Mouse (Mus musculus) liver, embryonic 11.5 days (tissue): Measurements from ENCODE around the gene H2-M10.3. TPM values are rescaled to one million over a fixed set of nuclear protein-coding genes. Genes with fewer than 3 reads are reported as not detected.
"Not testable (repeated sequence)": the region's sequence is repeated elsewhere in the genome, so short reads cannot be mapped to it uniquely, and the experiment has no call there.

Experiments
- ATAC-seq: fragments of 200-750 bp; cut with Nextera tagmentation; replicated peaks from 2 replicates; pipeline ENCODE4 v1.8.0; 2017; ENCODE audit warnings: moderate number of reproducible peaks, mild to moderate bottlenecking, moderate TSS enrichment, moderate library complexity; ENCODE audit not compliant: low FRiP score
- DNase-seq: peaks from one replicate; pipeline ENCODE4 v3.0.0-alpha.2; 2017; ENCODE audit warnings: low spot score
- H3K27ac ChIP-seq: fragments of 300-500 bp; sonication (generic); 2 replicates; pipeline ENCODE4 v1.5.1; 2014; ENCODE audit warnings: mild to moderate bottlenecking, low read depth, low read length, control low read depth
- H3K27me3 ChIP-seq: fragments of 300-500 bp; sonication (generic); replicated peaks from 2 replicates; pipeline ENCODE4 v1.6.1; 2014; ENCODE audit warnings: low read length, mixed read lengths; ENCODE audit not compliant: control insufficient read depth, insufficient read depth
- H3K36me3 ChIP-seq: fragments of 300-500 bp; sonication (generic); 2 replicates; pipeline ENCODE4 v1.6.1; 2014; ENCODE audit warnings: mild to moderate bottlenecking, low read length, moderate library complexity, mixed read lengths; ENCODE audit not compliant: control insufficient read depth, insufficient read depth
- H3K4me1 ChIP-seq: fragments of 300-500 bp; sonication (generic); replicated peaks from 2 replicates; pipeline ENCODE4 v1.6.1; 2014; ENCODE audit warnings: low read length, mixed read lengths; ENCODE audit not compliant: control insufficient read depth, insufficient read depth
- H3K4me2 ChIP-seq: fragments of 300-500 bp; sonication (generic); 2 replicates; pipeline ENCODE4 v1.6.1; 2014; ENCODE audit warnings: mild to moderate bottlenecking, control low read depth, moderate library complexity
- H3K4me3 ChIP-seq: fragments of 300-500 bp; sonication (generic); 2 replicates; pipeline ENCODE4 v1.5.1; 2014; ENCODE audit warnings: low read depth, low read length, control low read depth
- H3K9ac ChIP-seq: fragments of 300-500 bp; sonication (generic); 2 replicates; pipeline ENCODE4 v1.6.1; 2014; ENCODE audit warnings: low read depth, low read length, control low read depth
- H3K9me3 ChIP-seq: fragments of 300-500 bp; sonication (generic); 2 replicates; pipeline ENCODE4 v1.6.1; 2016; ENCODE audit warnings: low read length, inconsistent platforms, mixed read lengths; ENCODE audit not compliant: control insufficient read depth
- whole genome bisulfite sequencing: fragments of 180-500 bp; shearing (Covaris S2); extraction: QIAGEN DNeasy Blood & Tissue Kit; methylation state at CpG from one replicate; pipeline ENCODE4 v1.1.7; 2014; 5-methylcytosine and 5-hydroxymethylcytosine counted together
- polyA plus RNA-seq: library from polyadenylated mRNA; unstranded; fragments of >200 nt; fragmentation: Nextera tagmentation; extraction: Ambion mirVana; gene quantifications from 2 replicates; pipeline ENCODE4 v1.2.1, GENCODE M21; 2014

The H2-M10.3 gene
- polyA plus RNA-seq, result not detected in 2 replicates

DNA sequence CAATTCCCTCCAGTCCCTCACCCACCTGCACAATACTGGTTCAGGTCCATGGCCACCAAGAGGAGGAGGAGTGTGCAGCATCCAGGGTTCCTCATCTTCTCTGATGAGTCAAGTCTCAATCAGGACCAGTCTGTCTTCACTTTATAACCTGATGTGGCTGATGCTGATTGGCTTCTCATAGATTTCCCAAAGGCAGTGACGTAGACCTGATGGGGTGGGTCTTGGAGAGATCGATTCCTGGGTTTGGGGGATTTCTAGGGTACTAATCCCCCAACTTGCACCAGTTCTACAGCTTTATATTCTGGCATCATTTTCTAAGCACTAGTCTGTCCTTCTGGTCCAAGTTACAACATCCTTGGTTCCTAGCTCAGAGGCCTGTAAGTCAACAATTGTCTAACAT lies at the start of gene H2-M10.3:
Gene H2-M10.3, minus strand, starts transcription at position 101 of the 400 bp plus-strand sequence.
- H3K4me3 ChIP-seq, H3K4me1 ChIP-seq, H3K4me2 ChIP-seq, H3K27ac ChIP-seq, H3K36me3 ChIP-seq, H3K9me3 ChIP-seq, H3K27me3 ChIP-seq, ATAC-seq, H3K9ac ChIP-seq, DNase-seq: not testable (repeated sequence)
- WGBS, result 76% methylated on average over 2 of the region's 2 CpGs

DNA sequence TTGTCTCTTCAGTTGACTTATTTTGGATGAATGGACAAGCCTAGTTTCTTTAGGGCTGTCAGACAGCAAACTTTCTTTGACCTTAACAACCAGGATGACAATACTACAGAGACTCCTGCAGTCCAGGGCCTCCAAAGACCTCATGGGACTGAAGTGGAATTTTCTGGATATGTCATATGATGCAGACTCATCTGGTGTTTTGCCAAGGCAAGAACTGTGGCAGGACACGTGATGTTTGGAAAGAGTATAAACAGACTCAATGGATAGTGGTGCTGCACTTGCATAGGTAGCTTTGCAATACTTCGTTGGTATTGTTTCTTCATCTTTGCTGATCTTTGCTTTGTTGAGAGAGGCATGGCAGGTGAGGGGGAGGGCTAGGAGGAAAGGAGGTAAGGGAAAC lies 49.2 kb upstream of the H2-M10.3 start:
- H3K4me1 ChIP-seq, result no peaks in the 10 kb centered on the region
- DNase-seq (no peak), ATAC-seq (no peak)
- H3K27ac ChIP-seq, result no peak overlapping the region
- H3K27me3 ChIP-seq, result no peaks in the 10 kb centered on the region
- no peak overlapping the region for H3K4me3 ChIP-seq
- H3K9ac ChIP-seq, result no peak overlapping the region
- H3K9me3 ChIP-seq, result no peaks in the 10 kb centered on the region
- 44% methylated on average over 2 of the region's 2 CpGs for WGBS
- no peak overlapping the region for H3K4me2 ChIP-seq
- no peaks in the 10 kb centered on the region for H3K36me3 ChIP-seq

DNA sequence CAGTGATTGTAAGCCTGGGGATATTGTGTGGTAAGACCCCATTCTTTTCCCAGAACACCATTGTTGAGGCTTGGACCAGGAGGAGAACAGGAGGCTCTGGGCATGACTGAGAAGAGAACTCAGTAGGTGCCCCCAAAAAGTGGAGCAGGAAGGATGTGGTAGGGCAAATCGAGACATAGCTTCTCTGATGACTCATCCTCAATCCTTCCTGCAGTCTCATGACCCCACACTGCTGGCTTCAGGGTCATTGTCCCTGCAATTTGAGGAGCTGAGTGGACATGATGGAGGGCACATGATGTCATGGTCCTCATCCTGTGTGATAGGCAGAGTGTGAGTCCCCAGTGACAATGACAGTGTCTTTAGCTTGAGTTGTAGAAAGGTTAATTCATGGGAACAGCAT lies 47.2 kb upstream of the H2-M10.3 start:
- H3K27ac ChIP-seq, result no peak overlapping the region
- H3K4me3 ChIP-seq, result no peak overlapping the region
- H3K4me2 ChIP-seq, result no peak overlapping the region
- no peaks in the 10 kb centered on the region for H3K9me3 ChIP-seq
- no peaks in the 10 kb centered on the region for H3K27me3 ChIP-seq
- WGBS, result 23% methylated on average over 1 of the region's 1 CpGs
- no peaks in the 10 kb centered on the region for H3K36me3 ChIP-seq
- DNase-seq, result no peak
- no peak for ATAC-seq
- no peak overlapping the region for H3K9ac ChIP-seq
- no peaks in the 10 kb centered on the region for H3K4me1 ChIP-seq

DNA sequence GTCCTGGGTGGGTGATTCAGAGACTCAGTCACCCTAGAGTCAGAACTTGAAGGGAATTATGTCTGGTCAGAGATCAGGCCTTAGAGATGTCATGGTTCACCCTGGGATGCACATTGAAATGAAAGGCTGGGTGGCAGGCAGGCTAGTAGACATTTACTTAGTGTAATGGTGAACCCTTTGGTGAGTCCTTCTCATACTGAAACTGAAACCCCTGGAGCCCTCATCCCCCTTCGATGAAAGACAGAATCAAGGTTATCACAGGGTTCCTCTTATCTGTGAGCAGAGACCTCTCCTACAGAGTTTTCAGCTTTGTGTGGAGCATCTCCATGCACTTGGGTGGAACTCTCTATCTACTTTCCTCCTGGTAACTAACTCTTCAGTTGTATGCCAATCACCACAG lies 46.1 kb upstream of the H2-M10.3 start:
- no peak for ATAC-seq
- Histone ChIP-seq H3K36me3 (no peaks in the 10 kb centered on the region), H3K4me3 (no peak overlapping the region), H3K9ac (no peak overlapping the region), H3K9me3 (no peaks in the 10 kb centered on the region), H3K27me3 (no peaks in the 10 kb centered on the region), H3K4me1 (no peaks in the 10 kb centered on the region), H3K4me2 (no peak overlapping the region), H3K27ac (no peak overlapping the region)
- WGBS, result 77% methylated on average over 1 of the region's 1 CpGs
- DNase-seq, result no peak

DNA sequence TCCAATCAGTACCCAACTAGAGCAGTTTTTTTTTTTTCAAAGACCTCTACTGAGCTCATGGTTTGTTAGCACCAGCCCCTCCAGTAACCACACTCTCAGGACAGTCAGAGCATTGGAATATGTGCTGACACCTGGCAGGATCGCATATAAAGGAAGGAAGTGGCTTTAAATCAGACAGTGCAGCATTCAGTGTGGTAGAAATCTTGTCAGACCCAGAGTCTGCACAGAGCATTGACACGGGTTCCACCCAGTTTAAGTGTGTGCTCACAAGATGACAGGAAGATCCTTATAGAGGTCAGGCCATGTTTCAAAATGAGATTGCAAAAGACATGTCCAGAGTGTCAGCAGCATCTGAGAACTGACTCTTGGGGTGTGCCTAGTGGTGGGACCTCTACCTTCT lies 21.7 kb upstream of the H2-M10.3 start:
- no peak overlapping the region for H3K9ac ChIP-seq
- H3K27me3 ChIP-seq, result no peaks in the 10 kb centered on the region
- WGBS, result 51% methylated on average over 2 of the region's 2 CpGs
- H3K27ac ChIP-seq, result no peak overlapping the region
- no peaks in the 10 kb centered on the region for H3K4me1 ChIP-seq
- no peaks in the 10 kb centered on the region for H3K36me3 ChIP-seq
- ATAC-seq (no peak), DNase-seq (no peak)
- no peak overlapping the region for H3K4me3 ChIP-seq
- H3K9me3 ChIP-seq, result no peaks in the 10 kb centered on the region
- H3K4me2 ChIP-seq, result no peak overlapping the region

DNA sequence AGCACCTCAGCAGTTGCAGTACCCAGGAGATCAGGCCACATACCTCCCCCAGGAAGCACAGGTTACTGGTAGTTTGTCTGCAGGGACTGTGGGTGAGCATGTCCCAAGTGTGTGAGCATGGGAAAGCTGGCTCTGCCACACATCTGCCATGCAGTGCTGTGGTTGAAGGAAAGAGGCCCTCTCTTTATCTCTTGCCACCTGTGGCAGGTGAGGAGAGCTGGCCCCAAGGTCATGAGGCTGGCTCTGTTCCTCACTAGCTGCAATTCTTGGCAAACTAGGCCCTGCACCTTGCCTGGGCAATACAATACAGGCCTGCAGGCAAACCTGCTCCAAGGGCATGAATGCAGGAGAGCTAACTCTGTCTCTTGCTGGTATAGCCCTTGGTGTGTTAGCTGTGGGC lies 5.8 kb downstream of the H2-M10.3 start:
- H3K9me3 ChIP-seq, ATAC-seq, DNase-seq, H3K27ac ChIP-seq, H3K4me1 ChIP-seq, H3K4me2 ChIP-seq, H3K36me3 ChIP-seq, H3K27me3 ChIP-seq, H3K9ac ChIP-seq, H3K4me3 ChIP-seq: not testable (repeated sequence)

DNA sequence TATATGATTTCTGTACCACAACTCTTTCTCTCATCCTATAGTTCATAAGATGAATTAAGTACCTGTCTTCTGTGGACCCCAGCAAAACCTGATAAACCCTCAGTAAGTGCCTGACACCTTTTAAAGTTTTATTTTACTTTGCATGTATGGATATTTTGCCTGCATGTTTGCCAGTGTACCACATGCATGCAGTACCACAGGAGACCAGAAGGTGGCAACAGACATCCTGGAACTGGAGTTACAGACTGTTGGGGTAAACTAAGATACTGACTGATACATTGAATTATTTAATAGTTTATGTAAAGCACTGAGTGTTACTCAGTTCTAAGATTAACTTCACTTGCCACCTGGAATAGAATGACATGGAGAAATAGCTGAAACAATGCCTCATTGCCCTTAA lies 10.7 kb downstream of the H2-M10.3 start:
- not testable (repeated sequence) for ATAC-seq, H3K4me1 ChIP-seq, H3K27ac ChIP-seq, DNase-seq, H3K27me3 ChIP-seq, H3K36me3 ChIP-seq, H3K9me3 ChIP-seq, H3K4me2 ChIP-seq, H3K9ac ChIP-seq, H3K4me3 ChIP-seq

DNA sequence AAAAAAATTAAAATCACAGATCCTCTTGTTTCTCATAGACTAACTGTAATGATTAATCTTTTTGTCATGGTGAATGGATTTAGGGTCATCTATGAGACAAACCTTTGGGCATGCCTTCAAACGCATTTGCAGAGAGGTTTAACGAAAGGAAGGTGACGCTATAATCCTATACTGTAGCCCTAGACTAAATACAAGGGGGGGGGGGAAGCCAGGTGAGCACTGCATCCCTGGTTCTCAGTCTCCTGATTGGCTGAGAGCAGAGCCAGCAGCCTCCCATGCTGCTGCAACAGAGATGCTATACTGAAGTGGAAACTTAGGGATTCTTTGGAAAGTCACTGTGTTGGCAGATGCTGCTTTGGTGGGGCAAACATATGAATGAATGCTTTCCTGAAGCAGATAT lies 12.5 kb downstream of the H2-M10.3 start:
- Histone ChIP-seq H3K4me1 (no peaks in the 10 kb centered on the region), H3K9me3 (no peaks in the 10 kb centered on the region), H3K36me3 (no peaks in the 10 kb centered on the region), H3K4me3 (no peak overlapping the region), H3K27ac (no peak overlapping the region), H3K27me3 (no peaks in the 10 kb centered on the region), H3K4me2 (no peak overlapping the region), H3K9ac (no peak overlapping the region)
- WGBS, result 58% methylated on average over 3 of the region's 3 CpGs
- ATAC-seq (no peak), DNase-seq (no peak)

DNA sequence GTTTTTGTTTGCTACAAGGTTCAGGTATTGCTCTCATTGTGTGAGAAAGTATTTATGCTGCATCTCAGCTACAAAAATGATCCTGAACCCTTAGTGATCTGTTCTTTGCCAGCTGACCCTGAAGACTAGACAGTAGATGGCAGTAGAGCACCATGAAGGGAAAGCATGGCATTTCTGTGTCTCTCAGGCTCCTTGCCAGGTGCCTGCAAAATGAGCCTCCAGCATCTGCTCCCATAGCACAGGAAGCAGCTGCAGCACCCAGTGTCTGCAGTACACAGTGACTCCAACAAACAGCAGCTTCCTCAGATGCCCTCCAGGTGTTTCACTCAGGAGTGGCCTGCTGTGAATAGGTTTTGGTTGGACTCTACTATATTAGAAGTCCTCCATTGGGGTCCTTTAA lies 12.9 kb downstream of the H2-M10.3 start:
- not testable (repeated sequence) for H3K9ac ChIP-seq, H3K9me3 ChIP-seq, DNase-seq, H3K4me1 ChIP-seq, ATAC-seq, H3K36me3 ChIP-seq, H3K27ac ChIP-seq, H3K4me2 ChIP-seq, H3K4me3 ChIP-seq, H3K27me3 ChIP-seq
